Mouse (Mus musculus) liver, postnatal 0 days (tissue): ENCODE results near the gene Fam120b. TPM values are rescaled to one million over a fixed set of nuclear protein-coding genes. Genes with fewer than 3 reads are reported as not detected.

Source experiments
- ATAC-seq: fragments of 200-750 bp; cut with Nextera tagmentation; 2 replicates; pipeline ENCODE4 v1.8.0; 2017; ENCODE audit warnings: mild to moderate bottlenecking, moderate library complexity
- DNase-seq: peaks from one replicate; pipeline ENCODE4 v3.0.0-alpha.2; 2016
- H3K27ac ChIP-seq: fragments of 300-500 bp; sonication (generic); 2 replicates; pipeline ENCODE4 v1.5.1; 2014; ENCODE audit warnings: antibody characterized with exemption, moderate library complexity, mild to moderate bottlenecking, low read depth
- H3K27me3 ChIP-seq: fragments of 300-500 bp; sonication (generic); 2 replicates; pipeline ENCODE4 v1.6.1; 2014; ENCODE audit warnings: low read length, control low read depth, mixed read lengths; ENCODE audit not compliant: insufficient read depth
- H3K36me3 ChIP-seq: fragments of 300-500 bp; sonication (generic); replicated peaks from 2 replicates; pipeline ENCODE4 v1.6.1; 2014; ENCODE audit warnings: mild to moderate bottlenecking, control low read depth, low read length, moderate library complexity, mixed read lengths; ENCODE audit not compliant: insufficient read depth
- H3K4me1 ChIP-seq: fragments of 300-500 bp; sonication (generic); 2 replicates; pipeline ENCODE4 v1.6.1; 2014; ENCODE audit warnings: antibody characterized with exemption, mild to moderate bottlenecking, control low read depth; ENCODE audit not compliant: insufficient read depth
- H3K4me2 ChIP-seq: fragments of 300-500 bp; sonication (generic); 2 replicates; pipeline ENCODE4 v1.6.1; 2014; ENCODE audit warnings: low read depth, mild to moderate bottlenecking, low read length, moderate library complexity, mixed read lengths
- H3K4me3 ChIP-seq: fragments of 300-500 bp; sonication (generic); 2 replicates; pipeline ENCODE4 v1.5.1; 2014; ENCODE audit warnings: low read depth, low read length
- H3K9ac ChIP-seq: fragments of 300-500 bp; sonication (generic); replicated peaks from 2 replicates; pipeline ENCODE4 v1.6.1; 2014; ENCODE audit warnings: mild to moderate bottlenecking, moderate library complexity
- H3K9me3 ChIP-seq: fragments of 300-500 bp; sonication (generic); 2 replicates; pipeline ENCODE4 v1.6.1; 2016; ENCODE audit warnings: mild to moderate bottlenecking, control low read depth, low read length, mixed read lengths
- CTCF ChIP-seq: sonication (generic); IDR thresholded peaks from 2 replicates; pipeline ENCODE4 v1.5.1; 2016; ENCODE audit warnings: antibody characterized with exemption, low read depth
- EP300 ChIP-seq: IDR thresholded peaks from 2 replicates; pipeline ENCODE4 v1.6.1; 2016; ENCODE audit warnings: antibody characterized with exemption, low read depth, mild to moderate bottlenecking
- WGBS: fragments of 180-500 bp; shearing (Covaris S2); extraction: QIAGEN DNeasy Blood & Tissue Kit; methylation state at CpG from one replicate; pipeline ENCODE4 v1.1.7; 2014; ENCODE audit not compliant: insufficient replicate concordance; 5-methylcytosine and 5-hydroxymethylcytosine counted together
- polyA plus RNA-seq: library from polyadenylated mRNA; unstranded; fragments of >200 nt; fragmentation: Nextera tagmentation; extraction: Ambion mirVana; gene quantifications from 2 replicates; pipeline ENCODE4 v1.2.1, GENCODE M21; 2015

Gene Fam120b
- polyA plus RNA-seq, 1 experiment from 2014 or later: 5.2 TPM

- Histone ChIP-seq H3K4me3 (no peak overlapping the region), H3K9me3 (no peaks in the 10 kb centered on the region), H3K4me2 (no peak overlapping the region), H3K27ac (no peak overlapping the region), H3K27me3 (peaks cover 56% of the 10 kb centered on the region), H3K9ac (no peak overlapping the region), H3K36me3 (no peaks in the 10 kb centered on the region), H3K4me1 (peaks cover 23% of the 10 kb centered on the region)
- TF ChIP-seq CTCF (no peak), EP300 (no peak)
- ATAC-seq: no peak
- no peak for DNase-seq
- WGBS: 16% methylated on average over 15 of the region's 15 CpGs
These were observed 17.4 kb upstream of the Fam120b start for GRCm38 (mm10) chr17:15378413-15379109.

- H3K27ac ChIP-seq: no peak overlapping the region
- H3K9ac ChIP-seq: no peak overlapping the region
- H3K36me3 ChIP-seq: no peaks in the 10 kb centered on the region
- peaks cover 46% of the 10 kb centered on the region for H3K27me3 ChIP-seq
- TF ChIP-seq CTCF (no peak), EP300 (no peak)
- DNase-seq (no peak), ATAC-seq (no peak)
- H3K4me2 ChIP-seq: peak overlapping the region; percentile 65
- H3K9me3 ChIP-seq: no peaks in the 10 kb centered on the region
- WGBS: 20% methylated on average over 17 of the region's 17 CpGs
- peaks cover 20% of the 10 kb centered on the region for H3K4me1 ChIP-seq
- H3K4me3 ChIP-seq: peak overlapping the region; percentile 32
These were observed 16.1 kb upstream of the Fam120b start for GRCm38 (mm10) chr17:15379741-15380526.

GRCm38 (mm10) chr17:15380641-15381051, 15.4 kb upstream of the Fam120b start:
- H3K27me3 ChIP-seq: peaks cover 40% of the 10 kb centered on the region
- no peak overlapping the region; the same call in 1 of the 2 replicates for H3K9ac ChIP-seq
- H3K4me1 ChIP-seq: peaks cover 20% of the 10 kb centered on the region
- TF ChIP-seq EP300 (no peak), CTCF (no peak)
- H3K9me3 ChIP-seq: no peaks in the 10 kb centered on the region
- H3K36me3 ChIP-seq: no peaks in the 10 kb centered on the region
- 1% methylated on average over 27 of the region's 27 CpGs for WGBS
- ATAC-seq (peak; percentile 30; the same call in 1 of the 2 replicates), DNase-seq (peak; percentile 55)
- peak overlapping the region; percentile 32 for H3K4me3 ChIP-seq
- H3K4me2 ChIP-seq: peak overlapping the region; percentile 65
- no peak overlapping the region for H3K27ac ChIP-seq

GRCm38 (mm10) chr17:15381092-15381860, 14.7 kb upstream of the Fam120b start:
- DNase-seq: no peak
- Histone ChIP-seq H3K36me3 (no peaks in the 10 kb centered on the region), H3K27me3 (peaks cover 36% of the 10 kb centered on the region), H3K9ac (no peak overlapping the region; the same call in 1 of the 2 replicates), H3K4me1 (peaks cover 18% of the 10 kb centered on the region), H3K4me3 (peak overlapping the region; percentile 32; the same call in 1 of the 2 replicates), H3K4me2 (peak overlapping the region; percentile 65), H3K9me3 (no peaks in the 10 kb centered on the region), H3K27ac (no peak overlapping the region)
- 16% methylated on average over 22 of the region's 22 CpGs for WGBS
- ATAC-seq: peak; percentile 9; the same call in 1 of the 2 replicates
- TF ChIP-seq CTCF (no peak), EP300 (no peak)

GRCm38 (mm10) chr17:15381869-15382660, 13.9 kb upstream of the Fam120b start:
- H3K9ac ChIP-seq: no peak overlapping the region
- no peak for TF ChIP-seq EP300
- no peak for TF ChIP-seq CTCF
- H3K4me2 ChIP-seq: no peak overlapping the region
- DNase-seq: no peak
- H3K4me3 ChIP-seq: no peak overlapping the region
- peaks cover 29% of the 10 kb centered on the region for H3K27me3 ChIP-seq
- WGBS: 43% methylated on average over 7 of the region's 7 CpGs
- no peak overlapping the region for H3K27ac ChIP-seq
- peaks cover 12% of the 10 kb centered on the region for H3K4me1 ChIP-seq
- H3K36me3 ChIP-seq: no peaks in the 10 kb centered on the region
- no peak for ATAC-seq
- H3K9me3 ChIP-seq: no peaks in the 10 kb centered on the region
